Mouse (Mus musculus) embryonic facial prominence, embryonic 15.5 days (tissue): ENCODE results near the gene Arhgap29. TPM values are rescaled to one million over a fixed set of nuclear protein-coding genes. Genes with fewer than 3 reads are reported as not detected.
A peak's percentile ranks its signal among the peaks of the same experiment; 100 is the strongest.

Source experiments
- ATAC-seq: fragments of 200-750 bp; cut with Nextera tagmentation; 2 replicates; pipeline ENCODE4 v1.8.0; 2017; ENCODE audit warnings: low read depth, moderate TSS enrichment; ENCODE audit not compliant: insufficient number of reproducible peaks, low FRiP score, low TSS enrichment
- H3K27ac ChIP-seq: fragments of 300-500 bp; sonication (generic); replicated peaks from 2 replicates; pipeline ENCODE4 v1.5.1; 2015; ENCODE audit warnings: mild to moderate bottlenecking, inconsistent platforms
- H3K27me3 ChIP-seq: fragments of 300-500 bp; sonication (generic); 2 replicates; pipeline ENCODE4 v1.6.1; 2015; ENCODE audit warnings: inconsistent platforms
- H3K36me3 ChIP-seq: fragments of 300-500 bp; sonication (generic); 2 replicates; pipeline ENCODE4 v1.6.1; 2015; ENCODE audit warnings: mild to moderate bottlenecking, inconsistent platforms
- H3K4me1 ChIP-seq: fragments of 300-500 bp; sonication (generic); 2 replicates; pipeline ENCODE4 v1.6.1; 2015; ENCODE audit warnings: inconsistent platforms
- H3K4me2 ChIP-seq: fragments of 300-500 bp; sonication (generic); replicated peaks from 2 replicates; pipeline ENCODE4 v1.6.1; 2015; ENCODE audit warnings: mild to moderate bottlenecking, inconsistent platforms
- H3K4me3 ChIP-seq: fragments of 300-500 bp; sonication (generic); replicated peaks from 2 replicates; pipeline ENCODE4 v1.5.1; 2015; ENCODE audit warnings: mild to moderate bottlenecking, inconsistent platforms
- H3K9ac ChIP-seq: fragments of 300-500 bp; sonication (generic); 2 replicates; pipeline ENCODE4 v1.6.1; 2015; ENCODE audit warnings: inconsistent platforms
- H3K9me3 ChIP-seq: fragments of 300-500 bp; sonication (generic); replicated peaks from 2 replicates; pipeline ENCODE4 v1.6.1; 2016; ENCODE audit warnings: inconsistent platforms
- WGBS: fragments of 180-500 bp; shearing (Covaris S2); methylation state at CpG from one replicate; pipeline ENCODE4 v1.1.7; 2015; 5-methylcytosine and 5-hydroxymethylcytosine counted together
- polyA plus RNA-seq: library from polyadenylated mRNA; unstranded; fragments of >200 nt; fragmentation: Nextera tagmentation; extraction: Ambion mirVana; gene quantifications from 2 replicates; pipeline ENCODE4 v1.2.1, GENCODE M21; 2015

Gene Arhgap29
- polyA plus RNA-seq, 1 experiment from 2014 or later: 47.8 TPM

DNA sequence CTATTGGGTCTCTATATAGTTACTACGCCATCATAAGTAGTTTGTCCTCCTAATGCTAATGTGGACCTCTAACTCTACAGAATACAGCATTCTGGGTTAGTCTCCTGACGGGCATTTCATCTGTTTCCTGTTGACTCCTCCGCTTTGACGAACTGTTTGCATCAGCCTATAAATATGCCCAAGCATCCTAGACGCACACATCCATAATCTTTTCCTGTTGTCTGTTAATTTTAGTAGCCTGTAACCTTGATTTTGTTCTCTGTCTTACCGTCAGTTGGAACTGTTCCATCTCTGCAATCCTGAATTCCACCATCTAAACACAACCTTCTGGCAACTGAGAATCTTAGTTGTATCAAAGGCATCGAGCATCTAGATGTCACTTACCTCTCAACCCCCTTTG lies 34.7 kb upstream of the Arhgap29 start:
- no peak for ATAC-seq
- WGBS: 66% methylated on average over 7 of the region's 7 CpGs
- no peak overlapping the region for H3K4me3 ChIP-seq

DNA sequence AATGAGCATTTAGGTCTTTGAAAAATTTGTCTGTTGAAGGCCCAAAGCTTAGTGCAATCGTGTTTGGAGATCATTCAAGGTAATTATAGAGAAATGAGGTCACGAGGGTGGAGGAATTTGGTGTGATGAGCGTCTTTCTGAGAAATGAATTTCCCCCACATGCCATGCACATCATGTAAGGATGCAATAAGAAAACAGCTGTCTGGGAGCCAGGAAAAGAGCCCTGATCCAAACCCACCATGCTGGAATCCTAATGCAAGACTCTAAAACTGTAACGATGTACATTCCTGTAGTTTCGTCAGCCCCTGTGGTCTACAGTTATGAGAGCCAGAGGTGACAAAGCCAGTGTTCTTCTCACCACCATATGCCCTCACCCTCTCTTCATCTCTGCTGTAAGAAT lies 32.4 kb upstream of the Arhgap29 start:
- Histone ChIP-seq H3K4me1 (peaks cover 3% of the 10 kb centered on the region; the same call in 1 of the 2 replicates), H3K36me3 (no peaks in the 10 kb centered on the region), H3K27me3 (no peaks in the 10 kb centered on the region), H3K9me3 (no peaks in the 10 kb centered on the region), H3K4me3 (no peak overlapping the region), H3K4me2 (no peak overlapping the region), H3K27ac (peak overlapping the region; percentile 68; the same call in 1 of the 2 replicates), H3K9ac (no peak overlapping the region)
- WGBS: 52% methylated on average over 5 of the region's 5 CpGs
- ATAC-seq: no peak

More for the DNA sequence above, 34.7 kb upstream of the Arhgap29 start:
- Histone ChIP-seq H3K9ac (no peak overlapping the region), H3K27me3 (no peaks in the 10 kb centered on the region), H3K27ac (no peak overlapping the region), H3K4me1 (peaks cover 3% of the 10 kb centered on the region; the same call in 1 of the 2 replicates), H3K4me2 (no peak overlapping the region), H3K36me3 (no peaks in the 10 kb centered on the region), H3K9me3 (no peaks in the 10 kb centered on the region)

- Histone ChIP-seq H3K27ac (peak overlapping the region; percentile 68; the same call in 1 of the 2 replicates), H3K4me2 (no peak overlapping the region), H3K36me3 (no peaks in the 10 kb centered on the region), H3K9ac (no peak overlapping the region), H3K4me1 (peaks cover 3% of the 10 kb centered on the region; the same call in 1 of the 2 replicates), H3K4me3 (no peak overlapping the region), H3K9me3 (no peaks in the 10 kb centered on the region), H3K27me3 (no peaks in the 10 kb centered on the region)
- peak; percentile 63; the same call in 1 of the 2 replicates for ATAC-seq
- WGBS: 38% methylated on average over 3 of the region's 3 CpGs
Observed at GRCm38 (mm10) chr3:121920769-121921168, 31.6 kb upstream of the Arhgap29 start.

DNA sequence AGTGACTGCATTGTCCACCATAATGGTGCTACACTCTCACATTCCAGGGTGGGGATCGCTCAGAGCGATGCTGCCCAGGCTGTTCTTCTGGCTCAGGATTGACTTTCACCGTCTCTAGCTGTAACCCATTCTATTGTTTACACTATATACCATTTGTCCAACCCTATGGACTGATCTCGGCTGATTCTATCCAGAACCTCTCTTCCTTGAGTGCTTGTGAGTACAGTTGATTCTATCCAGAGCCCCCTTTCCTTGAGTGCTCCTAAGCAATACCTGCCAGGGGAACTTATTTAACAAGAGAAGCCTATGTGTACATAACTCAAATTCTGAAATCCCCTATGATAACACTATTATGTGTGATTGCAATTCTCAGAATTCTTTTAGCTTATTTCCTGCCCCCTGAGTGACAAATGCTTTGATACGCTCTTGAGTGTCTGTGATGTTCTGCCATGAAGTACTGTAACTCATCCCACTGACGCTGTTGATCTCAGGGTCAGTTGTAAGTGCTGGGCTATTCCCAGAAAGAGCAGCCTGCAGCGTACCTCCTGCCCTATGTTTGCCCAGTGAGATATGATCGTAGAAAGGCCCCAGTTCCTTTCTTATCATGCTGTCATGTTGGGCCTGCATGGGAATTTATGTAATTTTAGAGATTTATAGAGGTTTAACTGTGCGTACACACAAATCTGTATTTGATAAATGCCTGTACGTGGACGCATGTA lies 27.4 kb upstream of the Arhgap29 start:
- no peak for ATAC-seq
- no peak overlapping the region for H3K4me2 ChIP-seq
- H3K36me3 ChIP-seq: no peaks in the 10 kb centered on the region
- H3K27ac ChIP-seq: no peak overlapping the region
- H3K4me3 ChIP-seq: no peak overlapping the region
- H3K27me3 ChIP-seq: no peaks in the 10 kb centered on the region
- no peaks in the 10 kb centered on the region for H3K9me3 ChIP-seq
- no peak overlapping the region for H3K9ac ChIP-seq
- 79% methylated on average over 11 of the region's 11 CpGs for WGBS
- H3K4me1 ChIP-seq: peaks cover 3% of the 10 kb centered on the region; the same call in 1 of the 2 replicates

GRCm38 (mm10) chr3:121927601-121928000 lies 24.7 kb upstream of the Arhgap29 start:
- no peak for ATAC-seq
- Histone ChIP-seq H3K4me1 (0 out of 2 replicates have a peak, but pooled peaks cover 2% of the 10 kb centered on the region), H3K27ac (no peak overlapping the region), H3K36me3 (no peaks in the 10 kb centered on the region), H3K4me3 (no peak overlapping the region), H3K4me2 (no peak overlapping the region), H3K9ac (no peak overlapping the region), H3K27me3 (no peaks in the 10 kb centered on the region), H3K9me3 (no peaks in the 10 kb centered on the region)
- WGBS: 73% methylated on average over 3 of the region's 3 CpGs

GRCm38 (mm10) chr3:121932815-121933214 lies 19.5 kb upstream of the Arhgap29 start:
- Histone ChIP-seq H3K9ac (no peak overlapping the region), H3K4me3 (no peak overlapping the region), H3K9me3 (no peaks in the 10 kb centered on the region), H3K27ac (no peak overlapping the region), H3K27me3 (no peaks in the 10 kb centered on the region), H3K4me2 (no peak overlapping the region), H3K4me1 (0 out of 2 replicates have a peak, but pooled peaks cover 5% of the 10 kb centered on the region), H3K36me3 (no peaks in the 10 kb centered on the region)
- 64% methylated on average over 4 of the region's 4 CpGs for WGBS
- ATAC-seq: no peak

DNA sequence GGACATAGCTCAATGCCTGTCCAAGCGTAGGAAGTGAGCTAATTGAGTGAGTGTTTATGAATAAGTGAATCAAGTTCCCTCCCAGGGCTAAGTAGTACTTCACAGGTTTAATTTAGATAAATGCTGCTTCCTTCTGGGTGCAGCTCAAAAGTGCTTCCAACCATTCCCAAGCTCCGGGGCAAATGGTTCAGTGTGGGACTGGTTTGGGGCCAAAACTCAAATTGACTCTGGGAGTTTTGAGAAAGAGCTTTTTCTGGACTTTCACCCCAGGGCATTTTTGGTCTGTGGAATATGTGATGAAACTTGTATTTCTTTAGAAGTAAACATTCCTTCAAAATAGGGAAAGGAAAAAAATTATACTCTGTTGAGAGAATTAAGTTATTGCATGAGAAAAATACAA lies 16.1 kb upstream of the Arhgap29 start:
- H3K4me3 ChIP-seq: no peak overlapping the region
- H3K27me3 ChIP-seq: no peaks in the 10 kb centered on the region
- no peak overlapping the region for H3K4me2 ChIP-seq
- no peaks in the 10 kb centered on the region for H3K36me3 ChIP-seq
- no peak overlapping the region for H3K27ac ChIP-seq
- no peak overlapping the region for H3K9ac ChIP-seq
- WGBS: 56% methylated on average over 2 of the region's 2 CpGs
- ATAC-seq: no peak
- H3K4me1 ChIP-seq: 0 out of 2 replicates have a peak, but pooled peaks cover 5% of the 10 kb centered on the region
- H3K9me3 ChIP-seq: no peaks in the 10 kb centered on the region

GRCm38 (mm10) chr3:121937036-121937435 lies 15.3 kb upstream of the Arhgap29 start:
- WGBS: 78% methylated on average over 6 of the region's 6 CpGs
- Histone ChIP-seq H3K9me3 (no peaks in the 10 kb centered on the region), H3K4me1 (0 out of 2 replicates have a peak, but pooled peaks cover 3% of the 10 kb centered on the region), H3K36me3 (no peaks in the 10 kb centered on the region), H3K27ac (no peak overlapping the region), H3K27me3 (no peaks in the 10 kb centered on the region), H3K4me2 (no peak overlapping the region), H3K9ac (no peak overlapping the region), H3K4me3 (no peak overlapping the region)
- no peak for ATAC-seq

GRCm38 (mm10) chr3:121939658-121940057 lies 12.7 kb upstream of the Arhgap29 start:
- Histone ChIP-seq H3K4me2 (no peak overlapping the region), H3K27ac (no peak overlapping the region), H3K36me3 (no peaks in the 10 kb centered on the region), H3K27me3 (no peaks in the 10 kb centered on the region), H3K9me3 (no peaks in the 10 kb centered on the region), H3K9ac (no peak overlapping the region), H3K4me3 (no peak overlapping the region), H3K4me1 (0 out of 2 replicates have a peak, but pooled peaks cover 3% of the 10 kb centered on the region)
- WGBS: 58% methylated on average over 1 of the region's 1 CpGs
- ATAC-seq: no peak

GRCm38 (mm10) chr3:121940094-121940889 lies 12.0 kb upstream of the Arhgap29 start:
- no peak overlapping the region for H3K4me3 ChIP-seq
- H3K9me3 ChIP-seq: no peaks in the 10 kb centered on the region
- no peak overlapping the region for H3K9ac ChIP-seq
- no peak overlapping the region for H3K27ac ChIP-seq
- no peak overlapping the region for H3K4me2 ChIP-seq
- H3K36me3 ChIP-seq: no peaks in the 10 kb centered on the region
- 0 out of 2 replicates have a peak, but pooled peaks cover 3% of the 10 kb centered on the region for H3K4me1 ChIP-seq
- 81% methylated on average over 8 of the region's 8 CpGs for WGBS
- no peak for ATAC-seq
- H3K27me3 ChIP-seq: no peaks in the 10 kb centered on the region

- no peak overlapping the region for H3K27ac ChIP-seq
- no peaks in the 10 kb centered on the region for H3K36me3 ChIP-seq
- no peak overlapping the region for H3K4me2 ChIP-seq
- no peak for ATAC-seq
- no peak overlapping the region for H3K4me3 ChIP-seq
- no peaks in the 10 kb centered on the region for H3K4me1 ChIP-seq
- H3K27me3 ChIP-seq: no peaks in the 10 kb centered on the region
- no peaks in the 10 kb centered on the region for H3K9me3 ChIP-seq
- H3K9ac ChIP-seq: no peak overlapping the region
- 74% methylated on average over 11 of the region's 11 CpGs for WGBS
Observed at GRCm38 (mm10) chr3:121941204-121941745, 11.1 kb upstream of the Arhgap29 start.
